Mouse (Mus musculus) stomach, postnatal 0 days (tissue): ENCODE results near the gene Dnal1. TPM values are rescaled to one million over a fixed set of nuclear protein-coding genes. Genes with fewer than 3 reads are reported as not detected.

Source experiments
- ATAC-seq: fragments of 200-750 bp; cut with Nextera tagmentation; 2 replicates; pipeline ENCODE4 v1.8.0; 2017; ENCODE audit not compliant: low FRiP score, low TSS enrichment
- DNase-seq: peaks from one replicate; pipeline ENCODE4 v3.0.0-alpha.2; 2016; ENCODE audit warnings: low spot score
- H3K27ac ChIP-seq: fragments of 300-500 bp; sonication (generic); replicated peaks from 2 replicates; pipeline ENCODE4 v1.5.1; 2014; ENCODE audit warnings: mild to moderate bottlenecking, control low read depth
- H3K27me3 ChIP-seq: fragments of 300-500 bp; sonication (generic); 2 replicates; pipeline ENCODE4 v1.6.1; 2014; ENCODE audit warnings: low read length; ENCODE audit not compliant: control insufficient read depth, insufficient read depth
- H3K36me3 ChIP-seq: fragments of 300-500 bp; sonication (generic); 2 replicates; pipeline ENCODE4 v1.6.1; 2014; ENCODE audit warnings: low read length, mixed read lengths; ENCODE audit not compliant: control insufficient read depth, insufficient read depth
- H3K4me1 ChIP-seq: fragments of 300-500 bp; sonication (generic); replicated peaks from 2 replicates; pipeline ENCODE4 v1.6.1; 2014; ENCODE audit warnings: antibody characterized with exemption; ENCODE audit not compliant: control insufficient read depth, insufficient read depth
- H3K4me2 ChIP-seq: fragments of 300-500 bp; sonication (generic); replicated peaks from 2 replicates; pipeline ENCODE4 v1.6.1; 2014; ENCODE audit warnings: low read depth, mild to moderate bottlenecking, control low read depth, moderate library complexity
- H3K4me3 ChIP-seq: fragments of 300-500 bp; sonication (generic); 2 replicates; pipeline ENCODE4 v1.5.1; 2014; ENCODE audit warnings: low read depth, low read length, control low read depth
- H3K9ac ChIP-seq: fragments of 300-500 bp; sonication (generic); 2 replicates; pipeline ENCODE4 v1.6.1; 2014; ENCODE audit warnings: mild to moderate bottlenecking, low read length, control low read depth, mixed read lengths
- H3K9me3 ChIP-seq: fragments of 300-500 bp; sonication (generic); 2 replicates; pipeline ENCODE4 v1.6.1; 2016; ENCODE audit warnings: low read length; ENCODE audit not compliant: control insufficient read depth
- CTCF ChIP-seq: IDR thresholded peaks from 2 replicates; pipeline ENCODE4 v1.5.1; 2016; ENCODE audit warnings: antibody characterized with exemption, low read depth, mild to moderate bottlenecking, moderate library complexity
- EP300 ChIP-seq: optimal IDR thresholded peaks from 2 replicates; pipeline ENCODE3; 2016; ENCODE audit warnings: antibody characterized with exemption
- WGBS: fragments of 180-500 bp; shearing (Covaris S2); extraction: QIAGEN DNeasy Blood & Tissue Kit; methylation state at CpG from one replicate; pipeline ENCODE4 v1.1.7; 2014; 5-methylcytosine and 5-hydroxymethylcytosine counted together
- polyA plus RNA-seq: library from polyadenylated mRNA; unstranded; fragments of >200 nt; fragmentation: Nextera tagmentation; extraction: Ambion mirVana; gene quantifications from 2 replicates; pipeline ENCODE4 v1.2.1, GENCODE M21; 2015

The Dnal1 gene
- polyA plus RNA-seq, 1 experiment from 2014 or later: 1.7 TPM

DNA sequence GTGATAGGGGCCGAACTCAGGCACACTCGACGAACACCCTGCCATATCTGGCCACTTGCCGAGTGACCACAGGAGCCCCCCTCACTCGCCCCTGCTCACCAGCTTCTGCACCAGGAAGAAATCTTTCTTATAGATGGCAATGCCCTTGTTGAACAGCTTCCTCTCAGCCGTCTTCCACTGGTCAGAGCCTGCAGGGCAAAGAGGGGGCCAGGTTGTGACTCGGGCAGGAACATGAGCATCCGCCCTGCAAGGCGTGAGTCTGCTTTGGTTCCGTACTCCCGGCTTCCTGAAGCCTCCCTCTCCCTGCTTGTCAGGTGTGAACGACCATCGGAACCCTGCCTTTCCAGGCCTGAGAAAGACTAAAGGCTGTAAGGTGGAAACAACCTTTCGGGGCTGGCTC, 44.0 kb downstream of the Dnal1 start:
- peaks cover 28% of the 10 kb centered on the region for H3K36me3 ChIP-seq
- no peaks in the 10 kb centered on the region for H3K4me1 ChIP-seq
- H3K27ac ChIP-seq: no peak overlapping the region
- H3K9me3 ChIP-seq: no peaks in the 10 kb centered on the region
- H3K27me3 ChIP-seq: no peaks in the 10 kb centered on the region
- H3K9ac ChIP-seq: no peak overlapping the region
- ATAC-seq (no peak), DNase-seq (no peak)
- 83% methylated on average over 14 of the region's 14 CpGs for WGBS
- H3K4me3 ChIP-seq: no peak overlapping the region
- H3K4me2 ChIP-seq: no peak overlapping the region
- no peak for TF ChIP-seq CTCF
- TF ChIP-seq EP300: no peak

DNA sequence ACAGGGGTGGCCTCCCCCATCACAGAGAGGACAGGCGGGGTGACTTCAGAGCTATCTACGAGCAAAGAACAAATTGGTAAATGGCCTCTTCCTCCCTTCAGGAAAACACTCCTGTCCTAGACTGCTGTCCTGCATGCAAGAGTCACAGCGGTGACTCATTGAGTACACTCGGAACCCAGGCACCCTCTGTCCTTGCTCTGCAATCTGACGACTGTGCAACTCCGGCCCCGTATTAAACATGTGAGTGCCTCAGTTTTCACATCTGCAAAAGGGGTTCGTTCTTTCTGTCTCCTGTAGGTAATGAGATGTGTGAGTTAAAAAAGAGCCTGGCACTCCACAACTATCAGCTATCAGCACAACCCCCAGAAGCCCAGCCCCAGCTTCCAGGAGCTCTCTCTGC, 46.3 kb downstream of the Dnal1 start:
- WGBS: 89% methylated on average over 8 of the region's 8 CpGs
- no peaks in the 10 kb centered on the region for H3K27me3 ChIP-seq
- H3K4me2 ChIP-seq: no peak overlapping the region
- no peak for TF ChIP-seq EP300
- TF ChIP-seq CTCF: no peak
- H3K9ac ChIP-seq: no peak overlapping the region
- no peaks in the 10 kb centered on the region for H3K9me3 ChIP-seq
- ATAC-seq: no peak
- peaks cover 25% of the 10 kb centered on the region for H3K36me3 ChIP-seq
- H3K27ac ChIP-seq: no peak overlapping the region
- no peaks in the 10 kb centered on the region for H3K4me1 ChIP-seq
- DNase-seq: no peak
- no peak overlapping the region for H3K4me3 ChIP-seq

DNA sequence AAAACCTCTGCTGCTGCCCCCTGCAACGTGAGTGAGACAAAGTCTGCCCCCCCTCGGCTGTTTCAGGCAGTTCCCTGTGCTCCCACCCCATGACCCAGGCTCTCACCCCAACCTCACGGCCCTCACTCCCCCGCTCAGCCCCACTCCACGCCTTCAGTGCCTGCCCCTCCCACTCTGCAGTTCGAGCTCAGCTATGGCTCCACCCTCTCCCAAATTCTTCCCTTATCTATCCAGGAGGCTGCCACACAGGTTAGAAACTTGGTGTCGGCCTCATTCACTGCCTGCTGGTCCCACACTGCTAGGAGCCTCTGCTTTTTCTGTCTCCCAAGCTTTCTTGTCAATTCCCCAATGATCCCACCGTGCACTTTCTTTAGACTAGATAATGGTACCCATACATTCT, 47.0 kb downstream of the Dnal1 start:
- H3K9ac ChIP-seq: no peak overlapping the region
- H3K27ac ChIP-seq: no peak overlapping the region
- H3K9me3 ChIP-seq: no peaks in the 10 kb centered on the region
- H3K36me3 ChIP-seq: peaks cover 23% of the 10 kb centered on the region
- no peak for TF ChIP-seq EP300
- H3K4me2 ChIP-seq: no peak overlapping the region
- no peaks in the 10 kb centered on the region for H3K27me3 ChIP-seq
- no peak overlapping the region for H3K4me3 ChIP-seq
- no peak for DNase-seq
- no peaks in the 10 kb centered on the region for H3K4me1 ChIP-seq
- 39% methylated on average over 8 of the region's 8 CpGs for WGBS
- ATAC-seq: peak; percentile 11; the same call in 1 of the 2 replicates

DNA sequence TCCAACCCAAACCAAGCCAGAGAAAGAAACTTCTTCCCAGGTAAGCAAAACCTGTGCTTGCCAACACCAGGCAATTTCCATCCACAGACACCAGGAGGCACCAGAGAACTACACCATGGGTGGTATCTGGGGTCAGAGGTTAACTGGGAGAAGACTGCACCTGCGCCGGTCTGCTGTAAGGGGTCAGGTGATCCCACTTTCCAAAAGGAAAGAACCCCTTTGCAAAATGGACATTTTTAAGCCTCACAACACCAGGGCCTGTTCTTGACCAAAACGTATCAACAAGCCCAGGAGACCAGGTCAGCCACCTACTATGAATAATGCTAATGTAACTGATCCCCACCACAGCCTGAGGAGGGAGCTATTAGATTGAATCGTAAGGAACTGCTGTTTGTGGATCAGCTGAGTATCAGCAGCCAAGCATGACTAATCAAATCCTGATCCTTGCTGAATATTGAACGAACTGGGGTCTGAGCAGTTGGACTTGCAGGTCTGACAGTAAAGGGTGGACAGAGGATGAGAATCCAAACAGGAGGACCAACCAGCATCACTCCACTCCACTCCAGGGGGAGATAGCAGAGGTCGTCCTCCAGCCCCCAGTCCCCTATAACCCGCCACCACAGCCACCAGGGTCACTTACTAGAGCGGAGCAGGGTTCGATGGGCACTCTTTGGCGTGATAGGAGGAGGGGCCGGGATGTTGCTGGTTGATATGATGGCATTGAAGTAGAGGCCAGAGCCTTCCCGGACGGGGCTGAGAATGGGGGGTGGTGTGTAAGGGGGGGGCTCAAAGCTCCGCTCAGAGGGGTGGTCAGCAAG, 47.7 kb downstream of the Dnal1 start:
- H3K4me2 ChIP-seq: no peak overlapping the region
- peak; percentile 60 for ATAC-seq
- H3K36me3 ChIP-seq: peaks cover 21% of the 10 kb centered on the region
- TF ChIP-seq EP300 (no peak), CTCF (peak; percentile 76)
- no peaks in the 10 kb centered on the region for H3K4me1 ChIP-seq
- no peak overlapping the region for H3K4me3 ChIP-seq
- no peaks in the 10 kb centered on the region for H3K9me3 ChIP-seq
- no peak overlapping the region for H3K9ac ChIP-seq
- no peaks in the 10 kb centered on the region for H3K27me3 ChIP-seq
- no peak overlapping the region for H3K27ac ChIP-seq
- peak; percentile 62 for DNase-seq
- WGBS: 73% methylated on average over 14 of the region's 14 CpGs

DNA sequence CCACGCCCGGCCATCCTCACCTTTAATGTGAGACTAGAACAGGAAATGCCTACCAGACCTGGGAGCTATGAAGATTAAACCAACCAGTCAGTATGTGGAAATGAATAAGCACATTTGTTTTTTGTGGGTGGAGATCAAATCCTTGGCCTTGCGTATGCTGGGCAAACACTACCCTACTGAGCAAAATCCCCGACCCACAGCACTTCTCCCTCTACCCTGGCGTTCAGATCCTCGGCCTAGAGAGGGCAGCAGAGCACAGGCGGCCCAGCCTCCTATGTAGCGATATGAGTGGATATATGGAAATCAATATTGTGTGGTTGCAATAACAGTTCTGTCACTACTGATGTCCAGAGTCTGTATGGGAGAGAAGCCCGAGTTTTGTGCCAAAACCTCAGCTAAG, 49.0 kb downstream of the Dnal1 start:
- Histone ChIP-seq H3K9me3 (no peaks in the 10 kb centered on the region), H3K4me3 (no peak overlapping the region), H3K27ac (no peak overlapping the region), H3K4me1 (no peaks in the 10 kb centered on the region), H3K27me3 (no peaks in the 10 kb centered on the region), H3K36me3 (peaks cover 14% of the 10 kb centered on the region), H3K9ac (no peak overlapping the region), H3K4me2 (no peak overlapping the region)
- TF ChIP-seq EP300 (no peak), CTCF (peak; percentile 83)
- ATAC-seq: peak; percentile 76
- WGBS: 75% methylated on average over 9 of the region's 9 CpGs
- peak; percentile 81 for DNase-seq

DNA sequence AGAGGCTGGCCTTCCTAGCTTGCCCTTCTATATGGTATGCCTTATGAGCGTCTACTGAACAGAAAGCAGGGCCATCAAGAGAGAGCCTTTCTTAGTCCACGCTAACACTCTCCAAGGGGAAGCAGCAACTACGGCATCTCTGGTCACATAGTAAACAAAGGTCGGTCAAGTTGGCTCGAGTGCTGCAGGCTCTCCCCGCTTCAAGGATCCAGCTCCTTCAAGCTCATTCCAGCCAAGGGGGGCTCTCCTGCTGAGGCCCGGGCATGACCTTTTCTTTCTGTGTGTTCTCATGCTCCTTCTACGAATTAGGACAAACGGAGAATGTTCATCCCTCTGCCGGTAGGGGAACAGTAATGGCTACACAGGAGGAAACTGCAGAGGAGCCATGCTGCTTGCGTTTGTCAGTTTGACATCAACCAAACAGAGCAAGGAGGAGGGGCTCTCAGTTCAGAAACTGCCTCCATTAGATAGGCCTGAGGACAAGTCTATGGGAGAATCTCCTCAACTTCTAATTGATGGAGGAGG, 49.5 kb downstream of the Dnal1 start:
- 76% methylated on average over 11 of the region's 11 CpGs for WGBS
- H3K4me3 ChIP-seq: no peak overlapping the region

More for the DNA sequence above, 49.5 kb downstream of the Dnal1 start:
- Histone ChIP-seq H3K27me3 (no peaks in the 10 kb centered on the region), H3K27ac (no peak overlapping the region), H3K9me3 (no peaks in the 10 kb centered on the region), H3K4me1 (no peaks in the 10 kb centered on the region), H3K4me2 (no peak overlapping the region), H3K36me3 (peaks cover 10% of the 10 kb centered on the region), H3K9ac (no peak overlapping the region)
- no peak for ATAC-seq
- TF ChIP-seq EP300 (no peak), CTCF (0 out of 2 replicates have a peak, but pooled peaks have one; percentile 15)
- DNase-seq: no peak
